Mouse (Mus musculus) brain, adult 10 weeks (tissue): ENCODE data around the gene Gm20696. TPM values are rescaled to one million over a fixed set of nuclear protein-coding genes. Genes with fewer than 3 reads are reported as not detected.

ENCODE experiments used
- polyA plus RNA-seq: library from polyadenylated mRNA; stranded (reverse); fragments of 350-450 nt; fragmentation: Illumina TruSeq; extraction: RNeasy Lipid Tissue Mini Kit (QIAGEN cat#74804); gene quantifications from one replicate; pipeline ENCODE4 v1.2.3, GENCODE M21; 2015; ENCODE audit warnings: low read depth, low replicate concordance

Gm20696 gene
- 0.82 TPM for polyA plus RNA-seq

DNA sequence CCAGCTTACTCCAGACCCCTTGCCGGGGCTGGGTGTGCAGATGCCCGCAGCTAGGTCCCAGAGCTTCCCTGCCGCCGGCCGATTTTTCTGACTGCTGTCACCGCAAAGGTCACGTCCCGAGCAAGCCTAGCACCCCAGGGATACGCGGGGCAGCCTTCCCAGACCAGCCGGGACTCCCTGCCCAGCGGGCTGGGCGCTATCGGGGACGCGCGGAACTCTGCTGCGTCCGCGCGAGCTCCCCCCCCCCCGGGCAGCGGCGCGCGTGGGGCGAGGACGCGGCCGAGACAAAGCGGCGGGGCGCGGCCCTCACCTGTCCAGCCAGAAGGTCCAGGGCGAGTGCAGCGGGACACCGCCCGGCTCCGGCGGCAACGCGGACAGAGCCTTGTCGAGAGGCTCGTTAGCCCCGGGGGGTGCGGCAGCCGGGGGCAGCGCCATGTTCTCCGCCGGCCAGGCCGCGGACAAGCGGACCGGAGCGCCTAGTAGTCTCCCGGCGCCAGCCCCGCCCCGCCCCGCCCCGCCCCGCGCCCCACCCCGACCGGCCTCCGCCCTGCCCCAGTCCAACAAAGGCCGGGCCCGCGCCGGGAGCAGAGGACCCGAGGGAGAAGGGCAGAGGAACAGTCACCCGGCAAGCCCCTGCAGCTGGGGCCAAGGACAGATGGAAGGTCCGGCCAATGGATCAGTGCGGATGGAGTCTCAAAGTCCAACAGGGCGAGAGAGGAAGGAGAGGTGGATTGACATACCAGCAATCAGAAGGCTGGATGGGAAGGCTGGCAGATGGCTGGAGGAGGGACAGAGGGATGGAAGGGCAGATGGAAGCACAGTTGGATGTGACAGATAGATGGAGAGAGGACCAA is at the start of gene Gm20696, which contains the start of gene Eif4e3:
Gene Gm20696, minus strand, starts transcription at position 480 of the 854 bp plus-strand sequence.
Gene Eif4e3, minus strand, starts transcription at position 454 of the 854 bp plus-strand sequence.

DNA sequence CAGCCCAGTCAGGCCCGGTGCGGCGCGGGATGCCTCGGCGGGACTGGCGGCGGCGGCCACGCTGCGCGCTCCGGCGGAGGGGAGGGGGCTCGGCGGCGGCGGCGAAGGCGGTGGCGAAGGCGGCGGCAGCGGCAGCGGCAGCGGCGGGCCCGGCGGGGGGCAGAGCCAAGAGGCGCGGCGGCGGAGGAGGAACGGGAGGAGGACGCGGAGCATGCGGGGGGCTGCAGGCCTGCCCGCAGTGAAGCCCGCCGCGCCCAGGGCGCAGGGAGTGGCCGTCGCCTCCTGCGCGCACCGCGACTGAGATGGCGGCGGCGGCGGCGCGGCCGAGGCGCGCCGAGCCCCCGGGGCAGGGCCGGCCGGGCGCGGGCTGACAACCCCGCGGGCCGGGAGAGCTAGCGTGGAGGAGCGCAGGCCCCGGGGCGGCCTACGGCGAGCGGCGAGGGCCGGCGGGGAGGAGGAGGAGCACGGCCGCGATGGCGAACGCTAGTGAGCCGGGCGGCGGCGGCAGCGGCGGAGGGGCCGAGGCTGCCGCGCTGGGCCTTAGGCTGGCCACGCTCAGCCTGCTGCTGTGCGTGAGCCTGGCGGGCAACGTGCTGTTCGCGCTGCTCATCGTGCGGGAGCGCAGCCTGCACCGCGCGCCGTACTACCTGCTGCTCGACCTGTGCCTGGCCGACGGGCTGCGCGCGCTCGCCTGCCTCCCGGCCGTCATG is 25.8 kb upstream of the Gm20696 start, which contains the start of gene Gpr27:
Gene Gpr27, plus strand, starts transcription at position 474 of the 710 bp plus-strand sequence.

DNA sequence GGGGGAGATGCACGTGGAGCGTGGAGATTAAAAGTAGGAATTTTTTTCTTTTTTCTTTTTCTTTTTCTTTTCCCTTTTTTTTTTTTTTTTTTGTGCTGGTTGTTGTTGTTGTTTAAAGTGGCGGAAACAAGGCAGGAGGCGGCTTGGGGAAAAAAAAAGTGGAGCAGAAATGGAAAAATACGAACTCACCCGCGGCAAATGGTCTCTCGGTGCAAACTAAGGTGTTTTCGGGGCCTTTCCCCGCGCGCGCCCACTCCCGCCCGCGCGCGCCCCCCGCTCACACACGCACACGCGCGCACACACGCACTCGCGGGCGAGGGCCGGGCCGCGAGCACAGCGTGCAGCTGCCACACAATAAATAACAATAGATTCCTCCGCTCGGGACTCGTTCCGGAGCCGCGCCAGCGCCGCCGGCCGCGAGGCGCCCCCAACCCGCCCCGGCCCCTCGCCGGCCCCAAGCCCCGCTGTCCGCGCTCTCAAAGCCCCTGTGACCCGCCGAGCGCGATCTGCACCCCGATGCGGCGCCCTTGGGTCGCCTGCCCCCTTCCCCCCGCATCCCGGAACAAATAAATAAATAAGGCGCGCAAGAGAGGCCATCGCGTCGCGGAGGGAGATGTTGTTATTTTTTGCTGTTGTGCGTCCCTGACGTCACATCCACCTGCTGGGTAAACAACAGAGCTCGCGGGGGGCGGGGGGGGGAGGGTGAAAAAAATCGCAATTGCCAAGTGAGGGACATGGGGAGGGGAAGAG is 144.1 kb downstream of the Gm20696 start, which contains the start of gene Foxp1:
Gene Foxp1, minus strand, starts transcription at position 363 of the 750 bp plus-strand sequence.

Other genes with a start within 250 kb of the Gm20696 start
- gene Foxp1, start 144.1 kb downstream of the Gm20696 start, polyA plus RNA-seq = 59.6 TPM
- gene Eif4e3, start within 50 bp of the Gm20696 start, polyA plus RNA-seq = 13.5 TPM
- 25.1 TPM for gene Gpr27, start 25.9 kb upstream of the Gm20696 start, polyA plus RNA-seq
- gene Prok2, start 59.6 kb upstream of the Gm20696 start, polyA plus RNA-seq = not detected